Mouse (Mus musculus) limb, embryonic 12.5 days (tissue): ENCODE measurements around the gene Kcna2. TPM values are rescaled to one million over a fixed set of nuclear protein-coding genes. Genes with fewer than 3 reads are reported as not detected.

Experiments used
- ATAC-seq: fragments of 200-750 bp; cut with Nextera tagmentation; 2 replicates; pipeline ENCODE4 v1.8.0; 2017; ENCODE audit warnings: low read depth, moderate TSS enrichment; ENCODE audit not compliant: insufficient number of reproducible peaks, insufficient read depth, low FRiP score, low TSS enrichment
- H3K27ac ChIP-seq: fragments of 300-500 bp; sonication (generic); 2 replicates; pipeline ENCODE4 v1.5.1; 2016; ENCODE audit warnings: mild to moderate bottlenecking, moderate library complexity
- H3K27me3 ChIP-seq: fragments of 300-500 bp; sonication (generic); 2 replicates; pipeline ENCODE4 v1.6.1; 2016; ENCODE audit warnings: mild to moderate bottlenecking, moderate library complexity
- H3K36me3 ChIP-seq: fragments of 300-500 bp; sonication (generic); 2 replicates; pipeline ENCODE4 v1.6.1; 2016; ENCODE audit warnings: mild to moderate bottlenecking, moderate library complexity
- H3K4me1 ChIP-seq: fragments of 300-500 bp; sonication (generic); replicated peaks from 2 replicates; pipeline ENCODE4 v1.6.1; 2016
- H3K4me2 ChIP-seq: fragments of 300-500 bp; sonication (generic); 2 replicates; pipeline ENCODE4 v1.6.1; 2016; ENCODE audit warnings: mild to moderate bottlenecking, moderate library complexity
- H3K4me3 ChIP-seq: fragments of 300-500 bp; sonication (generic); replicated peaks from 2 replicates; pipeline ENCODE4 v1.5.1; 2016; ENCODE audit warnings: mild to moderate bottlenecking
- H3K9ac ChIP-seq: fragments of 300-500 bp; sonication (generic); replicated peaks from 2 replicates; pipeline ENCODE4 v1.6.1; 2016; ENCODE audit warnings: mild to moderate bottlenecking, moderate library complexity
- H3K9me3 ChIP-seq: fragments of 300-500 bp; sonication (generic); 2 replicates; pipeline ENCODE4 v1.6.1; 2016; ENCODE audit warnings: mild to moderate bottlenecking, moderate library complexity
- WGBS: fragments of 180-500 bp; shearing (Covaris S2); methylation state at CpG from one replicate; pipeline ENCODE4 v1.1.7; 2016; 5-methylcytosine and 5-hydroxymethylcytosine counted together
- polyA plus RNA-seq: library from polyadenylated mRNA; unstranded; fragments of >200 nt; fragmentation: Nextera tagmentation; extraction: Ambion mirVana; gene quantifications from 2 replicates; pipeline ENCODE4 v1.2.1, GENCODE M21; 2016

The Kcna2 gene
- 0.03 and 0.04 TPM in 2 replicates for polyA plus RNA-seq

DNA sequence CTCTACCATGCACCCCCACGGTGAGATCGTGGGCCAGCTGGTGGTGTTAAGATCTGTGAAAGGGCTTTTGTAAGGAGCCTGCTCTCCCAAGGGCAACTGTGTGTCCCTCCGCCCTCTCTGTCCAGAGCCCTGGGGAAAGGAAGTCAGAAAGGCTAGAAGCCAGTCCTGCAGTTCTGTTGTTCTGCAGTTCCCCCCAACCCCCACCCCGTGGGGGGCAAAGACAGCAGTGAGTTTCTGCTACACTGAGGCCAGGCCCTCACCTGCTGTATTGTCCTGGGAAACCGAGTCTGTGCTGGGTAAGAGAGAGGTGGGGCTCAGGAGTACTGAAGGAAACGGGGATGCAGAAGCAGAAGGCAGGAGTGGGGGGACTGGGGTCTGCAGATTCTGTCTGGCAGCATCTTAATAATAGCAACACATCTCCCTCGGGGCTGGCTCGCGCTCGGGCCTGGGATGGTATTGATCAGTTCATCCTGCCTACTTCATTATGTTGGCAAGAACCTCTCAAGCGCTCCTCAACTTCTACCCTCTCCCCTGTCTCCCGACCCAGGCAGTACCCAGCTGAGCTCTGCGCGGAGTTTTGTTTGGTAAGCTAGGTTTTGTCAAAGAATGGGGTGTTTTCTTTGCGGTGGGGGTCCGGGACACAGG is at the start of gene Kcna2:
Kcna2 (plus strand) TSS at position 336 of the 645 bp plus-strand sequence.
- peak within 1 kb of the TSS; percentile 55 for H3K4me3 ChIP-seq
- peaks cover 88% of the 10 kb centered on the region for H3K27me3 ChIP-seq
- H3K9ac ChIP-seq, result peak within 1 kb of the TSS; percentile 57
- 4% methylated on average over 16 of the region's 16 CpGs for WGBS
- peak within 1 kb of the TSS; percentile 97 for H3K4me2 ChIP-seq
- ATAC-seq, result no peak; the same call in 1 of the 2 replicates
- H3K36me3 ChIP-seq, result no peaks in the 10 kb centered on the region
- no peak within 1 kb of the TSS for H3K27ac ChIP-seq
- H3K4me1 ChIP-seq, result peaks cover 19% of the 10 kb centered on the region
- H3K9me3 ChIP-seq, result no peaks in the 10 kb centered on the region

DNA sequence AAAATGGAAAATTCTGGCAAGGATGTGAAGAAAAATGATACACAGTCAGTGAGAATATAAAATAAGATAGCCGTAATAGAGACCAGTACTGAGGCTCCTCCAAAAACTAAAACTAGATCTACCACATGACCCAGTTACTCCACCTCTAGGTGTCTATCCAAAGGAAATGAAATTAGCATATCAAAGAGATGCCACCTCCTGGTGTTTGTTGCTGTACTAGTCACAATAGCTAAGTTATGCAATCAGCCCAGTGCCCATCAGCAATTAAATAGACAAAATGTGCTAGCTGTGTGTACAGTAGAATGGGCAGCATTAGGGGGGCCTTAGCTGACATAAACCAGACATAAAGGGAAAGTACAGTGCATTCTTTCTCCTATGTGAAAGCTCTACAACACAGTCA is 39.5 kb upstream of the Kcna2 start:
- Histone ChIP-seq H3K4me3 (no peak overlapping the region), H3K4me1 (no peaks in the 10 kb centered on the region), H3K9ac (no peak overlapping the region), H3K27me3 (no peaks in the 10 kb centered on the region), H3K9me3 (no peaks in the 10 kb centered on the region), H3K36me3 (no peaks in the 10 kb centered on the region), H3K27ac (no peak overlapping the region), H3K4me2 (no peak overlapping the region)
- 82% methylated on average over 1 of the region's 1 CpGs for WGBS
- no peak for ATAC-seq

DNA sequence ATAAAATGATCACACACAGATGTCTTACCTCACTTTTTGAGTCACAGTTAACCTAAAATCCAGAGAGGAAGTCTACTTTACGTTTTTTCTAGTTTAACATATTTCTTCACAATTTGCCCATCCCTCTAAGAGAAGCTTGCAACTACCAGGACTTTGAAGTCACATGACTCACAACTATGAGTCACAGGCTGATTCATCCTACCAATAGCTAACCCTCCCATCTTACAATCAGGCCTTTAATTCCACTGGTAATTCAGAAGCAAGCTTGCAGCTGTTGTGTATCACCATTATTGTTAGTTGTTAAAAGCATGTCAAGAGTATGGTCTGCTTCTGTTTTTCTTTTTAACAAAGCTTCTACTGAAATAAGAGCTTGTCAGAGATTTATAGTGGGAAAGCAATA is 38.2 kb upstream of the Kcna2 start:
- H3K36me3 ChIP-seq, result no peaks in the 10 kb centered on the region
- H3K4me3 ChIP-seq, result no peak overlapping the region
- no peak overlapping the region for H3K9ac ChIP-seq
- ATAC-seq, result no peak
- no peak overlapping the region for H3K4me2 ChIP-seq
- H3K27ac ChIP-seq, result no peak overlapping the region
- no peaks in the 10 kb centered on the region for H3K4me1 ChIP-seq
- no peaks in the 10 kb centered on the region for H3K9me3 ChIP-seq
- no peaks in the 10 kb centered on the region for H3K27me3 ChIP-seq
- 62% methylated on average over 1 of the region's 1 CpGs for WGBS

DNA sequence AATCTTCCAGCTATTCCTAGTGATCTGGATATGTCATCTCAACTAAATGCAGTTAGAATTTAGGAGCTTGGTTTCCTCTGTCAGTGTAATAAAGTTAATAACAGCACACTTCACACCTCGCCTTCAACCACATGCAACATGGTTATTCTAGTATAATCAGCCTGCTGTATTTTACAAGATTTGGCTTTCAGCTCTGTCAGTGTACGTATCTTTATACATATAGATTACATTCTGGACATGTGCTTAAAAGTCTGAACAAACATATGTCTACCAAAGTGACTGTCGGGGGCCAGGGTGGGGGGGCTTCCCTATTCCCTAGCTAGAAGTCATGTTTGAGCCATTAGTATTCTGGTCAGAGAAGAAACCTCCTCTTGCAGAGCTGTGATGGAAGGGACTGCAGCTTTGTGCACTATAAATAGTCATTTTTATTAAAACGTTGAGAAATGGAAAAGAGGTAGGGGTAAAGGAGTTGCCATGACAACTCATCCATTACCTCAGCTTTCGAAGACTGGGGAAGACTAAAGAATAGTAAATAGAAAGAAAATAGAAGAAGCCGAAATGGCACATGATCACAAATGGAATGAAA is 35.3 kb upstream of the Kcna2 start:
- no peaks in the 10 kb centered on the region for H3K9me3 ChIP-seq
- no peak overlapping the region for H3K27ac ChIP-seq
- H3K4me2 ChIP-seq, result no peak overlapping the region
- no peaks in the 10 kb centered on the region for H3K27me3 ChIP-seq
- WGBS, result 80% methylated on average over 6 of the region's 6 CpGs
- ATAC-seq, result no peak
- no peaks in the 10 kb centered on the region for H3K4me1 ChIP-seq
- H3K4me3 ChIP-seq, result no peak overlapping the region
- H3K36me3 ChIP-seq, result no peaks in the 10 kb centered on the region
- H3K9ac ChIP-seq, result no peak overlapping the region

DNA sequence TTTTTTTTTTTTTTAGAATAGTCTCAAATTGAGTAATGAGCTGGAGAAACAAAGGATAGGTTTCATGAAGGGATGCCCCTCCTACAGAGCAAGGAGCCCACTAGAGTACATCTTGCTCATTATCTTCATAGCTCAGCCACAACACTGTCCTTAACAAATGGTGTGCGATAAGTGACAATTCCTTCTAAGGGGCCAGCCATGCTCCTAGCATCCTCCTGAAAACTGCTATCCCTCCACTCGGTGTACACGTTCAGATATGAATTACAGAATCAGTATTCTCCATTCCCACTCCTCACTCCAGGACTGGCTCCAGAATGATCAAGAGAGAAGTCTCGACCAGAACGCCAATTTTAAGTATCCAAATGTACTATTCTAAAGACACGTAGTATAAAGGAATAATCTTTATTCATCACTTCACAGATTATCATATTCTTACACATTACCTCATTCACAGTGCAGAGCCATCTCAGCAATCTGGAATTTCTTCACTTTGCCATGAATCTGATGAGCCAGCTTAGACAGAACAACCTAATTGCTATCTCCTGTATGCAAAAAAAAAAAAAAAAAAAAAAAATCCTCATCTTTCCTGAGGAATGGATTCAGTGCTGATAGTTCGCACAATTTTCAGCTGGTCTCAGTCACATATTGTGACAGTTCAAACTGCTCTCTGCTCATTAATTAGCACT is 34.6 kb upstream of the Kcna2 start:
- Histone ChIP-seq H3K4me3 (no peak overlapping the region), H3K4me2 (no peak overlapping the region), H3K27me3 (no peaks in the 10 kb centered on the region), H3K36me3 (no peaks in the 10 kb centered on the region), H3K27ac (no peak overlapping the region), H3K9me3 (no peaks in the 10 kb centered on the region), H3K4me1 (no peaks in the 10 kb centered on the region), H3K9ac (no peak overlapping the region)
- 90% methylated on average over 7 of the region's 7 CpGs for WGBS
- no peak for ATAC-seq

DNA sequence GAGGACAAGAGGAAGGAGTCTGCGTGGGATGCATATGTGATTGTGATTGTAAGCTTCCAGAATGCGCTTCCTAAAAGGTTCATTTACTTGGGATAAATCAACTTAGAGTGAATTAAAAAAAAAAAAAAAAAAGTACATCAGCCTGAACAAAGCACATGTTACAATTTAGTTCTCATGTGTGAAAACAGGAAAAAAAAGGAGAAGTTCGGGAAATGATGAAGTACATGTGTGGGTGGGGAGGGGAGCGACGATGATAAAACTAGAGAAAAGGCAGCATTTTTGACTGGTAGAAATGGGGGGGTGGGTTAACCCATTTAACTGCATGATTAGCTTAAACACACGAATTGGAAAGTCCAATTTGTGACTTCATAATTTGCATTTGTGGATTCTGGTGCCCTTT is 33.7 kb upstream of the Kcna2 start:
- no peak overlapping the region for H3K4me3 ChIP-seq
- WGBS, result 80% methylated on average over 6 of the region's 6 CpGs
- H3K27ac ChIP-seq, result no peak overlapping the region
- no peaks in the 10 kb centered on the region for H3K4me1 ChIP-seq
- no peaks in the 10 kb centered on the region for H3K36me3 ChIP-seq
- H3K9me3 ChIP-seq, result no peaks in the 10 kb centered on the region
- no peaks in the 10 kb centered on the region for H3K27me3 ChIP-seq
- ATAC-seq, result no peak
- no peak overlapping the region for H3K4me2 ChIP-seq
- H3K9ac ChIP-seq, result no peak overlapping the region

DNA sequence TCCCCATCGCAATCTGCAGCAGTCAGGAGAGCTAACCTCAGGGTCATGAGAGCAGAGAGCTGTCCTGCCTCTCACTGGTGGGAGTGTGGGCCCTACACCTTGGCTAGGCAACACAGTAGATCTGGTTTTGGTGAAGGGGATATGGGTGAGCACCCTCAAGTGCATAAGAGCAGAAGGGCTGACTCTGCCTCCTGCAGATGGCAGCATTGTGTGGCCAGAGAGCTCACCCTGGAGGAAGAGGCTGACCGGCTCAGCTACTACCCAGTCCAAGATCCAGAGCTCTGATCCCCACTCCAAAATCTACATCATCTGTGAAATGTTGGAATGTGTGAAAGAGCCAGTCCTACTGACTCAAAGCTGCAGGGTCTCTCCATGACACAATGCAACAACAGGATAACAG is 27.1 kb upstream of the Kcna2 start:
- 51% methylated on average over 2 of the region's 2 CpGs for WGBS

DNA sequence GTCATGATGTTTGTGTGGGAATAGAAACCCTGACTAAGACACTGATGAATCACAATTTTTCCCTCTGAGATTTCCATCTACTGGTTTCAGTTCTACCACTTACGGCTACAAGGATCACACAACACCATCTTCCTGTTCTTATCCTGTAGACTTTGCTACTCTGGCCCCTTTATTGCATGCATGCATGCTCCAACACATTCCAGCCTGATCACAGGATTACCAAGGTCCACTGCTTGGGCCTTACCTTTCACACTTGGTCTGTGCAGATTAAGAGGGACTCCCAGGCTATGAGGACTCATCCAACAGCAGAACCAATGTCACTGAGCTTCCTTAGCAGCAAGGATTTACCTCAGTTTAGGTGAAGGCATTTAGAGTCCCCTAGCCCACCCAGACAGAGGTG is 25.2 kb upstream of the Kcna2 start:
- H3K4me1 ChIP-seq, result no peaks in the 10 kb centered on the region
- no peak overlapping the region for H3K4me3 ChIP-seq

More for the DNA sequence above, 27.1 kb upstream of the Kcna2 start:
- Histone ChIP-seq H3K4me3 (no peak overlapping the region), H3K4me1 (no peaks in the 10 kb centered on the region), H3K4me2 (no peak overlapping the region), H3K36me3 (no peaks in the 10 kb centered on the region), H3K27ac (no peak overlapping the region), H3K9me3 (no peaks in the 10 kb centered on the region), H3K27me3 (no peaks in the 10 kb centered on the region), H3K9ac (no peak overlapping the region)
- no peak for ATAC-seq

DNA sequence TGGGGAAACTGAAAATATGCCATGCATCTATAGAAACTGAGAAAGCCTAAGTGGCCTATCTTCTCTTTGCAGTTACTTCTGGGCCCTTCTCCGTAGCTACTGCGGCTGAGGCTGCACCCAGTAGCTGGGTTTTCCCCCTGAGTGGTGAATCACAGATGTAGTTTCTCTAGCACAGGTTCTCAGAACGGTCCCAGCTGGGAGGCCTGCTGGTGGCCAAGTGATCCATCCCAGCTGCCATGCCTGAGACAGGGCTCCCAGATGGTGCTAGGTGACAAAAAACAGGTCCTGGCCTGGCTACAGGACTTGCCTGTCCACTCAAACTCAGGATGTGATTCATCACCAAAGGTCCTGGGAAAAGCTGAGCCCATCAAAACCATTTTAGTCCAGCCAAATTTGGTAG is 24.3 kb upstream of the Kcna2 start:
- WGBS, result 67% methylated on average over 3 of the region's 3 CpGs
- H3K4me2 ChIP-seq, result no peak overlapping the region
- H3K27ac ChIP-seq, result no peak overlapping the region
- no peaks in the 10 kb centered on the region for H3K4me1 ChIP-seq
- H3K27me3 ChIP-seq, result no peaks in the 10 kb centered on the region
- H3K36me3 ChIP-seq, result no peaks in the 10 kb centered on the region
- H3K9ac ChIP-seq, result no peak overlapping the region
- ATAC-seq, result no peak
- H3K9me3 ChIP-seq, result no peaks in the 10 kb centered on the region
- H3K4me3 ChIP-seq, result no peak overlapping the region

More for the DNA sequence above, 25.2 kb upstream of the Kcna2 start:
- H3K9me3 ChIP-seq, result no peaks in the 10 kb centered on the region
- WGBS, result 89% methylated on average over 1 of the region's 1 CpGs
- no peak overlapping the region for H3K27ac ChIP-seq
- H3K4me2 ChIP-seq, result no peak overlapping the region
- H3K36me3 ChIP-seq, result no peaks in the 10 kb centered on the region
- H3K9ac ChIP-seq, result no peak overlapping the region
- ATAC-seq, result no peak
- no peaks in the 10 kb centered on the region for H3K27me3 ChIP-seq

DNA sequence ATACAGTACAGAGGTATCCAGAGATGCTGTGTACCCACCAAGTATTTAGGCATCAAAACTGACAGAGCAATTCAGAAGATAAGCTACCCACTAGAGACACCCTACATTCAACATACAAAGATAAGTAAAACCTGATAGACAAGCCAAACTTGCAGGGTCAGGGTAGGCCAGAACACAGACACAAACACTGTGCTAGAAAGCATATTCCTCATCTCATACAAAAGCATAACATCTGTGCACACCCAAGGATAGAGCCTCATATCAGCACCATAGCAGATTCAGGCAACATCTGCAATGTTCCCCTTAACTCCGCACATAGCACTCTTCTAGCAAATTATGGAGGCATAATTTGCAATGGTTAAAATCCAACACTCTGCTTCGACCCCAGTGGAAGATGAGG is 23.8 kb upstream of the Kcna2 start:
- H3K9ac ChIP-seq, result no peak overlapping the region
- H3K4me3 ChIP-seq, result no peak overlapping the region
- WGBS, result 92% methylated on average over 2 of the region's 2 CpGs
- no peaks in the 10 kb centered on the region for H3K36me3 ChIP-seq
- ATAC-seq, result no peak
- no peaks in the 10 kb centered on the region for H3K27me3 ChIP-seq
- no peak overlapping the region for H3K4me2 ChIP-seq
- no peaks in the 10 kb centered on the region for H3K4me1 ChIP-seq
- H3K27ac ChIP-seq, result no peak overlapping the region
- no peaks in the 10 kb centered on the region for H3K9me3 ChIP-seq

DNA sequence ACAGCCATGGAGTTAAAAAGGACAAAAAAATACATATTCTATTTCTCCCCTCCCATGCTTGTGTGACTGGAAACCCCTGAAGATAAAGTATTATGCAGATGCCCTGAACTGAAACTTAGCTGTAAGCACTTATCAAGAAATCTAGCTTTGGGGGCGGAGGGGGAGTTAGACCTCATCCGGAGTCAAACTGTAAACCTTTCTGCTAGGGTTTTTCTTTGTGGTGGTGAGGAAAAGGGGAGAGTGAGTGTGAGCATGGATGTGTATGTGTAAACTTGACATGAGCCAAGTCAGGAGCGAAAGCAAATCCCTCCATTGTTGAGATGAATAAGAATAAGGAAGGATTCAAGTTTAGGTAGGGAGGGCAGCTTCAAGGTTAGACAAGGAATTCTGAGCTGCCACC is 20.1 kb upstream of the Kcna2 start:
- Histone ChIP-seq H3K36me3 (no peaks in the 10 kb centered on the region), H3K9ac (no peak overlapping the region), H3K4me3 (no peak overlapping the region), H3K4me2 (no peak overlapping the region), H3K27me3 (no peaks in the 10 kb centered on the region), H3K4me1 (no peaks in the 10 kb centered on the region), H3K27ac (no peak overlapping the region), H3K9me3 (no peaks in the 10 kb centered on the region)
- 87% methylated on average over 3 of the region's 3 CpGs for WGBS
- ATAC-seq, result no peak
